Mouse (Mus musculus): Measurements from ENCODE around the gene Lyg1. TPM values are rescaled to one million over a fixed set of nuclear protein-coding genes. Genes with fewer than 3 reads are reported as not detected.

The Lyg1 gene
- polyA plus RNA-seq, 1 experiment: not detected

DNA sequence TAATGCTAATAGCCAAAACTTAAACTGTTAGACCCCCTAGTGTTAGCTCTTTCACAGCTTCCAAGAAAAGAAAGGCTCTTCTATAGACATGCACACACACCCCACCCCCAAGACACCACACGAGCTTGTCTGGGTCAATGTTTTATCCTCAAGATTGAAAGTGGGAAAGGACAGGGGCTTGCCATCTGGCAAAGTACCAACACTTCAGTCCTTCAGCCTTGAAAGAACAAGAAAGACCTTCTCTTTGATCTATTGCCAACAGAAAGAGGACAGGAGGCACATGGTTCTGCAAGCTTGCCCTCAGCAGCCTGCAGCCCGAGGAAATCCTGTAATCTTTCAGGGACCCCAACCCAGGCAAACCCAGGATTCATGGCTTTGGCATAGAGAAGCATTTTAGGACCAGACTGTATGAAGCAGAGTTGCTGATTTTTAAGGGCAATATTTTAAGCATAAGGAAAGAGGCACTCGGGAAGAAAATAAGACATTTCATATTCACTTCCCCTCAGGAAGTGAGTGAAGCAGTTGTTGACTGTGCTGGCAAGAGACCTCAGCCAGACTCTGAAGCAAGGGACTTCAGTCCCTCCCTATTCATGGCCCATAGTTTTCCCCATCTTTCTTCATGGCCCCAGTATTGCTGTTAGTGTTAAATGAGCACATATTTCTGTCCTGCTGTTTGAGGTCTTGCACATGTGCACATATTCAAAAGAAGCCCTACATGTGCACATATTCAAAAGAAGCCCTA lies 698 bp downstream of the Lyg1 start:
- Histone ChIP-seq H3K4me3 (ENCODE audit: insufficient read depth, low read length) (no peak overlapping the region), H3K27ac (ENCODE audit: insufficient read depth, low read depth, low read length) (no peak overlapping the region), H3K4me1 (ENCODE audit: control insufficient read depth, insufficient read depth, low read length) (0 out of 2 replicates have a peak, but pooled peaks cover 3% of the 10 kb centered on the region)
- TF ChIP-seq CTCF (IDR thresholded peaks at IDR 0.05; ENCODE audit: low read depth, low read length) (no peak), POLR2A (IDR thresholded peaks at IDR 0.05; ENCODE audit: borderline replicate concordance, low read depth, low read length) (no peak)

DNA sequence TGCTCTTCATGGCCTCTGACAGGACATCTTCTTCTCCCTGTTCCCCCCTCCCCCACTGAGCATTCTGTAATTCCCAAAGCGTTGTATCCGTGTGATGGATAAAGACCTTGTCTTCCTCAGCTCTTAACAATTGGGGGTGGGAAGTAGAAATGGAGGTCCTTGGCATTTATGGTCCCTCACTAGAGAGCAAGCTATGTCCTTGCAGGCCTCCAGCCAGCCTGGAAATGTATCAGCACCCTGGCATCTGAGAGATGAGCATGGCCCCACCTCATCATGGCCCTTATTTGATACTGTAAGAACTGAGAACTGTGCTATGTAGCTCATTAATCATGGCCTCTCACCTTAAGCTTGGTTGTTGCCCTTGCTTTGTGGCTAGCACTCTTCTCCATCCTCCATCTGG lies 2.3 kb downstream of the Lyg1 start:
- no peak overlapping the region for H3K27ac ChIP-seq (ENCODE audit: insufficient read depth, low read depth, low read length)
- H3K4me3 ChIP-seq (ENCODE audit: insufficient read depth, low read length): no peak overlapping the region
- 0 out of 2 replicates have a peak, but pooled peaks cover 3% of the 10 kb centered on the region for H3K4me1 ChIP-seq (ENCODE audit: control insufficient read depth, insufficient read depth, low read length)
- TF ChIP-seq CTCF (IDR thresholded peaks at IDR 0.05; ENCODE audit: low read depth, low read length): no peak
- no peak for TF ChIP-seq POLR2A (IDR thresholded peaks at IDR 0.05; ENCODE audit: borderline replicate concordance, low read depth, low read length)

DNA sequence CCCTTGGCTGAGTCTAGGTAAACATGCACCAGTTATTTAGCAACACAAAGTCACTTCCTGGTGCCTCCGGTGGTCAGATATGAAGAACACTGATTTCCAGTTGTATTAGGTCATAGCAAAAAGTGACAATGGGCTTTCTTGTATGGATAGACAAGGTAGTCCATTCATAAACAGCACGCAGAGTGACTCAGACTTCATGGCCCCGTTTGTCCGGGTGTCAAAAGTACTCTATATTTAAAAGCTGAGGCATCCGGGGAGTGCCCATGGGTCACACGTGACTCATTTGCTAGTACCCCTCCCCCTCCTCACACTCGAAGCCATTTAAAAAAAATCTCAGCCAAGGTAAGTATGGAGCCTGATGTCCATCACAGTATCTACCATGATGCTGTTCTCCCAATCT lies 2.8 kb downstream of the Lyg1 start:
- no peak overlapping the region for H3K27ac ChIP-seq (ENCODE audit: insufficient read depth, low read depth, low read length)
- H3K4me3 ChIP-seq (ENCODE audit: insufficient read depth, low read length): no peak overlapping the region
- no peak for TF ChIP-seq POLR2A (IDR thresholded peaks at IDR 0.05; ENCODE audit: borderline replicate concordance, low read depth, low read length)
- TF ChIP-seq CTCF (IDR thresholded peaks at IDR 0.05; ENCODE audit: low read depth, low read length): no peak
- H3K4me1 ChIP-seq (ENCODE audit: control insufficient read depth, insufficient read depth, low read length): 0 out of 2 replicates have a peak, but pooled peaks cover 3% of the 10 kb centered on the region

DNA sequence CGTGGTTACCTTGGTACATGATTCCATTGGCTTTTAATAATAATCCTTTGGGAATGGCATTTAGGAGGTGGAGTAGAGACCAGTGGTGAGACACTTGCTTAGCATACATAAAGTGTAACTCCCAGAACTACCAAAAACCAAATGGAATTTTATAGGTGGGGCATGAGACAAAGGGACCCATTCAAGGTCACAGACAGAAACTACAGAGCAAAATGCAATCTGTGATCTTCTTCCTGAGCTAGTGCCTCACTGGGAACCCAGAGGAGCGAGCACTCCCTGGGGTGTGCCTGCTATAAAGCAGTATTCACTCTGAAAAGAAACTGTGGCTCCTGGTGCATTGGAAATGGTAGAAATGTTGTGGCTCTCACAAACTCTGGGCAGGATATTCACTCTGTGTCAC lies 8.7 kb downstream of the Lyg1 start:
- Histone ChIP-seq H3K4me3 (ENCODE audit: insufficient read depth, low read length) (no peak overlapping the region), H3K4me1 (ENCODE audit: control insufficient read depth, insufficient read depth, low read length) (no peaks in the 10 kb centered on the region), H3K27ac (ENCODE audit: insufficient read depth, low read depth, low read length) (no peak overlapping the region)
- TF ChIP-seq POLR2A (IDR thresholded peaks at IDR 0.05; ENCODE audit: borderline replicate concordance, low read depth, low read length) (no peak), CTCF (IDR thresholded peaks at IDR 0.05; ENCODE audit: low read depth, low read length) (no peak)

DNA sequence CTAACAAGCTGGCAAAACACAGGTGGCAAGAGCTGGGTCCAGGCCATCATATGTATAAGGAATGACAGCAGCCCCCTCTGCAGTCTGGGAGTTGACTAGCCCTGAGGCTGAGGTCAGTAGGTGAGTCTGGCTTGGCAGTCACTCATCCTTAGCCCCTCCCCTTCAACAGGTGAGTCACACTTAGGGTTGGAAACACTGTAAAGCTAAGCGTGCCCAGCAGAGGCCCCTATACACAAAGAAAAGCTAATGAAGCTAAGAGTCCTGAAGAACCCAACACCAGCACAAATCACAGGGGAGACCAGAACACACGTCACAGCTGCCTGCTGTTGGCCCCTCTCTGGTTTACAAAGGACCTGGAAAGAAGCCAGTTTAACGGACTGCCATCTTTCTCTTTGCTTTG lies 25.8 kb downstream of the Lyg1 start:
- Histone ChIP-seq H3K4me1 (ENCODE audit: control insufficient read depth, insufficient read depth, low read length) (no peaks in the 10 kb centered on the region), H3K27ac (ENCODE audit: insufficient read depth, low read depth, low read length) (no peak overlapping the region), H3K4me3 (ENCODE audit: insufficient read depth, low read length) (no peak overlapping the region)
- TF ChIP-seq POLR2A (IDR thresholded peaks at IDR 0.05; ENCODE audit: borderline replicate concordance, low read depth, low read length) (no peak), CTCF (IDR thresholded peaks at IDR 0.05; ENCODE audit: low read depth, low read length) (no peak)

DNA sequence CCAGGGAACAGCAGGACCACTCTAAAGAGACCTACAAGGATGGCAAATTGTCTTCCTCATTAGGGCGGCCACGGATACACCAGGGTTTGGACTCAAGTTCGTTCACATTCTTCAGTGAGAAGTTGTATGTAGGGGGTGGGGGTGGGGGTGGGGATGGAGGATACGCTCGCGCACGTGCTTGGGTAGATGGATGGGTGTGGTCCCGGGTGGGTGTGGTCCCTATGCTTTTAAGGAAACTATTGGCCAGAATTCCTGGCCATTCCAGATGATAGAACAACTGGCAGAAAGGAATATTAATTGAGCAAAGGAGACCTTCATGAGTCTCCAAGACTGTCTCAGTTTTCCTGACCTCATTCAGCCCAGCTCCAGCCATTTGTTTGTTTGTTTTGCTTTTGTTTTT lies 31.6 kb downstream of the Lyg1 start:
- H3K4me1 ChIP-seq (ENCODE audit: control insufficient read depth, insufficient read depth, low read length): no peaks in the 10 kb centered on the region
- no peak overlapping the region for H3K4me3 ChIP-seq (ENCODE audit: insufficient read depth, low read length)
- H3K27ac ChIP-seq (ENCODE audit: insufficient read depth, low read depth, low read length): no peak overlapping the region
- TF ChIP-seq POLR2A (IDR thresholded peaks at IDR 0.05; ENCODE audit: borderline replicate concordance, low read depth, low read length): no peak
- no peak for TF ChIP-seq CTCF (IDR thresholded peaks at IDR 0.05; ENCODE audit: low read depth, low read length)

DNA sequence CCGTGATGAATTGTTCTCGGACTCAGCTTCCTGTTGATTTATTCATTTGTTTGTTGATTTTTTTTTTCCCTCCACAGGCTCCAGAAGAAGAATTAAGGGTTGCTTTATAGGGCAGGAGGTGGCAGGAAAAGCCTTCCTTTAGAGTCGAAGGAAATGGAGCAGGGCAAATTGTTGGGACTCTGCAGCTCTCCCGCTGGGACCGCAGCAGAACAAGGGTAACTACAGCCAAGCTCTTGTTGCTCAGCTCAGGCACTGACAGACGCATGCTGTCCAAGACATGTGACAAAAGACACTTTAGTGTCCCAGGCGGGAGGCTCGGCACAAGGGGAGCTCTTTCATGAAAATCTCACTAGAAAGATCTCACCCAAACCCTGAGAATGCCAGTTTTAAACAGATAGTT lies 35.0 kb downstream of the Lyg1 start:
- Histone ChIP-seq H3K4me3 (ENCODE audit: insufficient read depth, low read length) (no peak overlapping the region), H3K4me1 (ENCODE audit: control insufficient read depth, insufficient read depth, low read length) (no peaks in the 10 kb centered on the region), H3K27ac (ENCODE audit: insufficient read depth, low read depth, low read length) (no peak overlapping the region)
- no peak for TF ChIP-seq CTCF (IDR thresholded peaks at IDR 0.05; ENCODE audit: low read depth, low read length)

DNA sequence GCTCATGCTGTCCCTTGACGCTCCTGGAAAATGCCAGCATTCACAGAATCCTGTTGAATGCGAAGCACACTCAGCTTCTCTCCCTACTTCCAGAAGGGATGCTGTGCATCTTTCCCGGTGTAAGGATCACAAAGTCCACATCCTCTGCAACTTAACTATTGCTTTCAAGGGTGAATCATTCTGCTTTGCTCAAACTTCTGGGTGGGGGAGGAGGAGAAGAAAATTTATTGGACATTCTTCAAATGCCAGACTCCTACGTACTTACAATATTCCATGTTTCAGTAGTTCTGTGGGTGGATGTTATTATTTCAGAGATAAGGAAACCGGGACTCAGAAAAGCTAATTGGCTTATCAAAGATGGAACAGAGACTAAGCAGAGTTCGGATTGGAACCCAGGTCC lies 39.5 kb downstream of the Lyg1 start:
- TF ChIP-seq POLR2A (IDR thresholded peaks at IDR 0.05; ENCODE audit: borderline replicate concordance, low read depth, low read length) (no peak), CTCF (IDR thresholded peaks at IDR 0.05; ENCODE audit: low read depth, low read length) (no peak)
- Histone ChIP-seq H3K4me3 (ENCODE audit: insufficient read depth, low read length) (no peak overlapping the region), H3K4me1 (ENCODE audit: control insufficient read depth, insufficient read depth, low read length) (no peaks in the 10 kb centered on the region), H3K27ac (ENCODE audit: insufficient read depth, low read depth, low read length) (no peak overlapping the region)

DNA sequence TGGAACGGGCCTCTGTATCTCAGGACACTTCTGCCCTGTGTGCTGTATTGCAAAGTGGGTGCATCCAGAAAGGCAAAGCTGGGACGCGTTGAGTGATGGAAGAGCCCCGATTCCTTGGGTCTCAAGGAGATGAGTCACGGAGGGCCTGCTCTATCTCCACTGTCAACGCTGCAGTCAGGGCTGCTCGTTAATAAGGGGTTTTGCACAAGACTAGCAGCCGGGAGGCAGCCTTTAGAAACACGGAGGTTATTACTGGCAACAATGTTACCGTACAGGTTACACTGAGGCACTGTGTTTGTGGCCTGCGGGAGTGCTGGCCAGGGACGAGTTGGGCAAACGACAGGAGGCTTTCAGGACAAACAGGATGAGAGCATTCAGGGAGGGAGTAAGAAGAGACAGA lies 39.9 kb downstream of the Lyg1 start:
- Histone ChIP-seq H3K4me1 (ENCODE audit: control insufficient read depth, insufficient read depth, low read length) (no peaks in the 10 kb centered on the region), H3K27ac (ENCODE audit: insufficient read depth, low read depth, low read length) (no peak overlapping the region), H3K4me3 (ENCODE audit: insufficient read depth, low read length) (no peak overlapping the region)
- TF ChIP-seq POLR2A (IDR thresholded peaks at IDR 0.05; ENCODE audit: borderline replicate concordance, low read depth, low read length): no peak
- no peak for TF ChIP-seq CTCF (IDR thresholded peaks at IDR 0.05; ENCODE audit: low read depth, low read length)

DNA sequence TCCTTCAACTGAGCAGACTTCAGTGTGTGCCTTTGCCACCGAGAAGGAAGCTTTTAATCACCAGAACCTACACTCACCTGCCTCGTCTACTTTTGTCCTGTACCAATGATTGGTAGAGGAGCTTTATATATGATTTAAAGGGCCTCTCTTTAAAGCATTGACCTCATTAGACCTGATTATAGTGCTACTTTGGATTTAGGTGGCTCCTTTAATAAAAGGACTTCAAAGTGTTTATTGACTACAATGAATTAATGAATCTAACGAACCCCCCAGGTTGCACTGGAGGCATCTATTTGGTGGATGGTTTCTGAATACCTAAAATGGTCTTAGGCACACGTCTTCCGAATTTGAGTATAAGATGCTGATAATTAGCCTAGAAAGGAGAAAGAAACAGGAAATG lies 41.2 kb downstream of the Lyg1 start, which contains the start of gene Lyg2:
Gene Lyg2, minus strand, starts transcription at position 101 of the 400 bp plus-strand sequence.
- H3K4me3 ChIP-seq (ENCODE audit: insufficient read depth, low read length): no peak within 1 kb of the TSS
- H3K27ac ChIP-seq (ENCODE audit: insufficient read depth, low read depth, low read length): no peak within 1 kb of the TSS
- no peak for TF ChIP-seq POLR2A (IDR thresholded peaks at IDR 0.05; ENCODE audit: borderline replicate concordance, low read depth, low read length)
- no peak for TF ChIP-seq CTCF (IDR thresholded peaks at IDR 0.05; ENCODE audit: low read depth, low read length)
- H3K4me1 ChIP-seq (ENCODE audit: control insufficient read depth, insufficient read depth, low read length): no peaks in the 10 kb centered on the region

All from bone marrow macrophage, adult 2 months (primary cell).